Comparison of ENCODE assay signal across 22 mouse cellular contexts in the genomic region with DNA sequence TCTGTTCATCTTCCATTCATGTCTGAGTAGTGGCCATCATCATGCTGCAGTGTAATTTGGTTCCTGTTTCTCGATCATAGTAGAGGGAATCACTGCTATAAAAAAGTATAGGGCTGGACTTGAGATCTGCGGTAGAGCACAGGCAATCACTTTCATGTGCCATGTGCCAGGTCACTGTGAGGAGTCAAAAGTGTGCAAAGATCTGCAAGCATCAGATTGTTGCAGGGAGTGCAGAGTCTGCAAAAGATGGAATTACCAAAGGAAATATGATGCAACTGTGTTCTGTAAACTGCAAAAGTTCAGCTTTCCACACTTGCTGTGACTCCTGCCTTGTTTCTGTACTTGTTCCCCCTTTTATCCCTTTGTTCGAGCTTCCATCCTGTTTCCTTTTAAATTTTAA.
"Had no signal": no experiment of that assay in that cellular context is flagged by ENCODE, and none has a peak within 500 bp of the region (broad histone marks: within the 10 kb centered on the region; RNA-seq: fewer than 3 reads in every experiment).

No protein-coding gene starts in this region.

- H3K27me3 ChIP-seq: kidney, embryonic 15.5 days; limb, embryonic 13.5 days; neural tube, embryonic 12.5 days; neural tube, embryonic 15.5 days had no signal

- H3K4me1 ChIP-seq: limb, embryonic 10.5 days; limb, embryonic 13.5 days; neural tube, embryonic 12.5 days; neural tube, embryonic 15.5 days had no signal

- ATAC-seq: liver, postnatal 0 days; lung, postnatal 0 days had no signal

- H3K9me3 ChIP-seq: kidney, embryonic 15.5 days; limb, embryonic 10.5 days; limb, embryonic 13.5 days; neural tube, embryonic 12.5 days; neural tube, embryonic 15.5 days had no signal

- H3K4me3 ChIP-seq: kidney, embryonic 15.5 days; limb, embryonic 10.5 days; limb, embryonic 13.5 days; neural tube, embryonic 12.5 days; neural tube, embryonic 15.5 days had no signal

- DNase-seq: kidney, adult 8-10 months; kidney, postnatal 10 days; kidney, postnatal 36 days; liver; liver, postnatal 0 days; lung, embryonic 14.5 days; midbrain, embryonic 14.5 days; right cerebral cortex, adult 18-20 months; right cerebral cortex, postnatal 14 days; right cerebral cortex, postnatal 4 days; thymus, adult 2 months; thymus, postnatal 14 days; thymus, postnatal 4 days had no signal

- H3K27ac ChIP-seq: kidney, embryonic 15.5 days; limb, embryonic 10.5 days; limb, embryonic 13.5 days; liver, embryonic 14.5 days; neural tube, embryonic 12.5 days; neural tube, embryonic 15.5 days; stomach, postnatal 0 days had no signal

- H3K4me2 ChIP-seq: kidney, embryonic 15.5 days; limb, embryonic 13.5 days; lung, embryonic 14.5 days; midbrain, embryonic 11.5 days; neural tube, embryonic 12.5 days; neural tube, embryonic 15.5 days had no signal

- H3K9ac ChIP-seq: kidney, embryonic 15.5 days; limb, embryonic 13.5 days; liver, embryonic 14.5 days; liver, postnatal 0 days; lung, embryonic 14.5 days; neural tube, embryonic 12.5 days; neural tube, embryonic 15.5 days had no signal
